Mouse (Mus musculus) thymus, postnatal 36 days (tissue): Measurements from ENCODE around the gene Prss44.

Experiments
- DNase-seq, 2 experiments: peaks; one replicate each; pipeline ENCODE4 v3.0.0; 2022; ENCODE audit warnings: mixed read lengths in 2 of 2

The Prss44 gene

GRCm38 (mm10) chr9:110833021-110833420 lies 19.2 kb downstream of the Prss44 start:
- DNase-seq: peak in 1 of 2 experiments; percentile 24

GRCm38 (mm10) chr9:110834411-110834810 lies 20.6 kb downstream of the Prss44 start, which contains the start of gene Prss45:
Prss45 (plus strand) TSS chr9:110834588.
- no peak for DNase-seq

GRCm38 (mm10) chr9:110834961-110835360 lies 21.2 kb downstream of the Prss44 start:
- DNase-seq: no peak

- no peak for DNase-seq
Measured at GRCm38 (mm10) chr9:110836112-110836511, 22.3 kb downstream of the Prss44 start.

GRCm38 (mm10) chr9:110840905-110841304 lies 27.1 kb downstream of the Prss44 start:
- no peak for DNase-seq

GRCm38 (mm10) chr9:110841438-110841837 lies 27.6 kb downstream of the Prss44 start:
- DNase-seq: no peak

GRCm38 (mm10) chr9:110844206-110844605 lies 30.4 kb downstream of the Prss44 start, which contains the start of gene Prss46:
Prss46 (plus strand) TSS chr9:110844506.
- DNase-seq: no peak

GRCm38 (mm10) chr9:110849162-110849561 lies 35.4 kb downstream of the Prss44 start:
- DNase-seq: no peak

GRCm38 (mm10) chr9:110855903-110856302 lies 42.1 kb downstream of the Prss44 start:
- DNase-seq: no peak

GRCm38 (mm10) chr9:110856920-110857319 lies 43.1 kb downstream of the Prss44 start:
- DNase-seq: peak in 1 of 2 experiments; percentile 42

GRCm38 (mm10) chr9:110857781-110858472 lies 44.1 kb downstream of the Prss44 start, which contains the start of gene Prss50:
Prss50 (plus strand) TSS chr9:110857967.
- peak in 1 of 2 experiments; percentile 37 for DNase-seq

GRCm38 (mm10) chr9:110858523-110858922 lies 44.7 kb downstream of the Prss44 start:
- DNase-seq: no peak

- DNase-seq: no peak
Measured at GRCm38 (mm10) chr9:110858967-110859596, 45.3 kb downstream of the Prss44 start.

- peak; percentile 57 to 59 for DNase-seq
Measured at GRCm38 (mm10) chr9:110871030-110871429, 57.2 kb downstream of the Prss44 start.
